Mouse (Mus musculus) limb, embryonic 13.5 days (tissue): Measurements from ENCODE around the gene Slc35a2. TPM values are rescaled to one million over a fixed set of nuclear protein-coding genes. Genes with fewer than 3 reads are reported as not detected.

Source experiments
- ATAC-seq: fragments of 200-750 bp; cut with Nextera tagmentation; 2 replicates; pipeline ENCODE4 v1.8.0; 2017; ENCODE audit warnings: low read depth, moderate number of reproducible peaks, moderate TSS enrichment; ENCODE audit not compliant: low FRiP score
- H3K27ac ChIP-seq: fragments of 300-500 bp; sonication (generic); 2 replicates; pipeline ENCODE4 v1.5.1; 2015; ENCODE audit warnings: inconsistent platforms, mild to moderate bottlenecking, moderate library complexity
- H3K27me3 ChIP-seq: fragments of 300-500 bp; sonication (generic); 2 replicates; pipeline ENCODE4 v1.6.1; 2015; ENCODE audit warnings: mild to moderate bottlenecking, inconsistent platforms
- H3K36me3 ChIP-seq: fragments of 300-500 bp; sonication (generic); 2 replicates; pipeline ENCODE4 v1.6.1; 2015; ENCODE audit warnings: inconsistent platforms, mild to moderate bottlenecking, moderate library complexity
- H3K4me1 ChIP-seq: fragments of 300-500 bp; sonication (generic); 2 replicates; pipeline ENCODE4 v1.6.1; 2015; ENCODE audit warnings: inconsistent platforms
- H3K4me2 ChIP-seq: fragments of 300-500 bp; sonication (generic); replicated peaks from 2 replicates; pipeline ENCODE4 v1.6.1; 2015; ENCODE audit warnings: inconsistent platforms, mild to moderate bottlenecking, moderate library complexity
- H3K4me3 ChIP-seq: fragments of 300-500 bp; sonication (generic); 2 replicates; pipeline ENCODE4 v1.5.1; 2015; ENCODE audit warnings: moderate library complexity, mild to moderate bottlenecking, inconsistent platforms
- H3K9ac ChIP-seq: fragments of 300-500 bp; sonication (generic); 2 replicates; pipeline ENCODE4 v1.6.1; 2015; ENCODE audit warnings: mild to moderate bottlenecking, inconsistent platforms
- H3K9me3 ChIP-seq: fragments of 300-500 bp; sonication (generic); 2 replicates; pipeline ENCODE4 v1.6.1; 2016; ENCODE audit warnings: inconsistent platforms
- WGBS: fragments of 180-500 bp; shearing (Covaris S2); methylation state at CpG from one replicate; pipeline ENCODE4 v1.1.7; 2015; 5-methylcytosine and 5-hydroxymethylcytosine counted together
- polyA plus RNA-seq: library from polyadenylated mRNA; unstranded; fragments of >200 nt; fragmentation: Nextera tagmentation; extraction: Ambion mirVana; gene quantifications from 2 replicates; pipeline ENCODE4 v1.2.1, GENCODE M21; 2015

Slc35a2 gene
- 45.2 and 50.2 TPM in 2 replicates for polyA plus RNA-seq

- 12% methylated on average over 49 of the region's 49 CpGs for WGBS
- H3K27me3 ChIP-seq, result no peaks in the 10 kb centered on the region
- no peaks in the 10 kb centered on the region for H3K9me3 ChIP-seq
- peaks cover 3% of the 10 kb centered on the region; the same call in 1 of the 2 replicates for H3K4me1 ChIP-seq
- peak; percentile 90 for ATAC-seq
- peak within 1 kb of the TSS; percentile 58 for H3K4me3 ChIP-seq
- peak within 1 kb of the TSS; percentile 75; the same call in 1 of the 2 replicates for H3K27ac ChIP-seq
- peaks cover 3% of the 10 kb centered on the region; the same call in 1 of the 2 replicates for H3K36me3 ChIP-seq
- peak within 1 kb of the TSS; percentile 70 for H3K4me2 ChIP-seq
- H3K9ac ChIP-seq, result peak within 1 kb of the TSS; percentile 56
These were observed at the start of gene Slc35a2 for GRCm38 (mm10) chrX:7883841-7884567. Slc35a2 (plus strand) TSS chrX:7884028.

- Histone ChIP-seq H3K36me3 (no peaks in the 10 kb centered on the region), H3K4me2 (no peak overlapping the region), H3K4me3 (no peak overlapping the region), H3K4me1 (no peaks in the 10 kb centered on the region), H3K27ac (no peak overlapping the region), H3K9me3 (no peaks in the 10 kb centered on the region), H3K9ac (no peak overlapping the region), H3K27me3 (no peaks in the 10 kb centered on the region)
- WGBS, result 81% methylated on average over 1 of the region's 1 CpGs
- ATAC-seq, result no peak
These were observed 46.7 kb upstream of the Slc35a2 start for GRCm38 (mm10) chrX:7837146-7837545.

- H3K36me3 ChIP-seq, result no peaks in the 10 kb centered on the region
- no peak for ATAC-seq
- H3K9me3 ChIP-seq, result no peaks in the 10 kb centered on the region
- no peaks in the 10 kb centered on the region for H3K27me3 ChIP-seq
- peaks cover 15% of the 10 kb centered on the region for H3K4me1 ChIP-seq
- H3K27ac ChIP-seq, result no peak overlapping the region
- peak overlapping the region; percentile 53 for H3K4me2 ChIP-seq
- WGBS, result 12% methylated on average over 7 of the region's 7 CpGs
- H3K4me3 ChIP-seq, result peak overlapping the region; percentile 75
- H3K9ac ChIP-seq, result no peak overlapping the region
These were observed 43.0 kb upstream of the Slc35a2 start for GRCm38 (mm10) chrX:7840842-7841162.

GRCm38 (mm10) chrX:7841163-7842162 lies 42.4 kb upstream of the Slc35a2 start, which contains the start of gene Otud5:
Otud5 (plus strand) TSS chrX:7841364.
- Histone ChIP-seq H3K9me3 (no peaks in the 10 kb centered on the region), H3K9ac (peak within 1 kb of the TSS; percentile 89), H3K36me3 (no peaks in the 10 kb centered on the region), H3K4me3 (peak within 1 kb of the TSS; percentile 75), H3K27ac (peak within 1 kb of the TSS; percentile 82), H3K4me1 (peaks cover 15% of the 10 kb centered on the region), H3K4me2 (peak within 1 kb of the TSS; percentile 76), H3K27me3 (no peaks in the 10 kb centered on the region)
- ATAC-seq, result peak; percentile 97
- WGBS, result 16% methylated on average over 74 of the region's 74 CpGs

- 20% methylated on average over 42 of the region's 42 CpGs for WGBS
- H3K4me3 ChIP-seq, result peak overlapping the region; percentile 75
- peak overlapping the region; percentile 89 for H3K9ac ChIP-seq
- peaks cover 15% of the 10 kb centered on the region for H3K4me1 ChIP-seq
- H3K36me3 ChIP-seq, result no peaks in the 10 kb centered on the region
- H3K9me3 ChIP-seq, result no peaks in the 10 kb centered on the region
- H3K27ac ChIP-seq, result peak overlapping the region; percentile 82; the same call in 1 of the 2 replicates
- H3K27me3 ChIP-seq, result no peaks in the 10 kb centered on the region
- peak overlapping the region; percentile 76 for H3K4me2 ChIP-seq
- no peak for ATAC-seq
These were observed 41.5 kb upstream of the Slc35a2 start for GRCm38 (mm10) chrX:7842318-7842717.

- Histone ChIP-seq H3K9ac (no peak overlapping the region), H3K36me3 (peaks cover 3% of the 10 kb centered on the region; the same call in 1 of the 2 replicates), H3K9me3 (no peaks in the 10 kb centered on the region), H3K4me1 (peaks cover 14% of the 10 kb centered on the region), H3K4me2 (no peak overlapping the region), H3K4me3 (no peak overlapping the region), H3K27ac (no peak overlapping the region), H3K27me3 (no peaks in the 10 kb centered on the region)
- no peak for ATAC-seq
- WGBS, result 82% methylated on average over 2 of the region's 2 CpGs
These were observed 36.0 kb upstream of the Slc35a2 start for GRCm38 (mm10) chrX:7847845-7848244.

- H3K27me3 ChIP-seq, result no peaks in the 10 kb centered on the region
- no peaks in the 10 kb centered on the region for H3K9me3 ChIP-seq
- no peak overlapping the region for H3K4me3 ChIP-seq
- ATAC-seq, result no peak
- H3K4me2 ChIP-seq, result no peak overlapping the region
- peaks cover 14% of the 10 kb centered on the region; the same call in 1 of the 2 replicates for H3K36me3 ChIP-seq
- no peaks in the 10 kb centered on the region for H3K4me1 ChIP-seq
- 62% methylated on average over 2 of the region's 2 CpGs for WGBS
- no peak overlapping the region for H3K27ac ChIP-seq
- no peak overlapping the region for H3K9ac ChIP-seq
These were observed 29.2 kb upstream of the Slc35a2 start for GRCm38 (mm10) chrX:7854578-7854977.

- no peaks in the 10 kb centered on the region for H3K27me3 ChIP-seq
- no peak overlapping the region for H3K9ac ChIP-seq
- H3K36me3 ChIP-seq, result peaks cover 11% of the 10 kb centered on the region; the same call in 1 of the 2 replicates
- H3K4me1 ChIP-seq, result no peaks in the 10 kb centered on the region
- H3K4me3 ChIP-seq, result no peak overlapping the region
- 96% methylated on average over 3 of the region's 3 CpGs for WGBS
- no peak overlapping the region for H3K27ac ChIP-seq
- no peak for ATAC-seq
- H3K9me3 ChIP-seq, result no peaks in the 10 kb centered on the region
- H3K4me2 ChIP-seq, result no peak overlapping the region
These were observed 24.6 kb upstream of the Slc35a2 start for GRCm38 (mm10) chrX:7859191-7859753.

GRCm38 (mm10) chrX:7863181-7863580 lies 20.6 kb upstream of the Slc35a2 start:
- Histone ChIP-seq H3K4me1 (no peaks in the 10 kb centered on the region), H3K27me3 (no peaks in the 10 kb centered on the region), H3K9me3 (no peaks in the 10 kb centered on the region), H3K36me3 (peaks cover 15% of the 10 kb centered on the region), H3K9ac (no peak overlapping the region), H3K4me3 (no peak overlapping the region), H3K4me2 (no peak overlapping the region), H3K27ac (no peak overlapping the region)
- 93% methylated on average over 1 of the region's 1 CpGs for WGBS
- no peak for ATAC-seq

- no peaks in the 10 kb centered on the region for H3K9me3 ChIP-seq
- no peaks in the 10 kb centered on the region for H3K27me3 ChIP-seq
- H3K4me3 ChIP-seq, result no peak overlapping the region
- no peak overlapping the region for H3K4me2 ChIP-seq
- no peak for ATAC-seq
- 82% methylated on average over 3 of the region's 3 CpGs for WGBS
- no peaks in the 10 kb centered on the region for H3K4me1 ChIP-seq
- H3K27ac ChIP-seq, result no peak overlapping the region
- H3K9ac ChIP-seq, result no peak overlapping the region
- peaks cover 12% of the 10 kb centered on the region for H3K36me3 ChIP-seq
These were observed 19.3 kb upstream of the Slc35a2 start for GRCm38 (mm10) chrX:7864551-7864950.

GRCm38 (mm10) chrX:7865343-7865742 lies 18.5 kb upstream of the Slc35a2 start:
- H3K4me3 ChIP-seq, result no peak overlapping the region
- no peak overlapping the region for H3K9ac ChIP-seq
- no peaks in the 10 kb centered on the region for H3K4me1 ChIP-seq
- H3K36me3 ChIP-seq, result peaks cover 12% of the 10 kb centered on the region
- no peaks in the 10 kb centered on the region for H3K9me3 ChIP-seq
- H3K27me3 ChIP-seq, result no peaks in the 10 kb centered on the region
- H3K27ac ChIP-seq, result no peak overlapping the region
- WGBS, result 59% methylated on average over 2 of the region's 2 CpGs
- no peak for ATAC-seq
- H3K4me2 ChIP-seq, result no peak overlapping the region

- ATAC-seq, result no peak
- no peak overlapping the region for H3K27ac ChIP-seq
- no peak overlapping the region for H3K4me3 ChIP-seq
- H3K4me2 ChIP-seq, result no peak overlapping the region
- no peaks in the 10 kb centered on the region for H3K9me3 ChIP-seq
- no peaks in the 10 kb centered on the region for H3K27me3 ChIP-seq
- no peaks in the 10 kb centered on the region for H3K4me1 ChIP-seq
- no peak overlapping the region for H3K9ac ChIP-seq
- WGBS, result 75% methylated on average over 2 of the region's 2 CpGs
- H3K36me3 ChIP-seq, result peaks cover 12% of the 10 kb centered on the region
These were observed 18.0 kb upstream of the Slc35a2 start for GRCm38 (mm10) chrX:7865786-7866185.
